Mouse (Mus musculus) thymus, postnatal 36 days (tissue): ENCODE data around the gene Col7a1.

ENCODE experiments used
- DNase-seq, 2 experiments: peaks; one replicate each; pipeline ENCODE4 v3.0.0; 2022; ENCODE audit warnings: mixed read lengths in 2 of 2

Col7a1 gene

DNA sequence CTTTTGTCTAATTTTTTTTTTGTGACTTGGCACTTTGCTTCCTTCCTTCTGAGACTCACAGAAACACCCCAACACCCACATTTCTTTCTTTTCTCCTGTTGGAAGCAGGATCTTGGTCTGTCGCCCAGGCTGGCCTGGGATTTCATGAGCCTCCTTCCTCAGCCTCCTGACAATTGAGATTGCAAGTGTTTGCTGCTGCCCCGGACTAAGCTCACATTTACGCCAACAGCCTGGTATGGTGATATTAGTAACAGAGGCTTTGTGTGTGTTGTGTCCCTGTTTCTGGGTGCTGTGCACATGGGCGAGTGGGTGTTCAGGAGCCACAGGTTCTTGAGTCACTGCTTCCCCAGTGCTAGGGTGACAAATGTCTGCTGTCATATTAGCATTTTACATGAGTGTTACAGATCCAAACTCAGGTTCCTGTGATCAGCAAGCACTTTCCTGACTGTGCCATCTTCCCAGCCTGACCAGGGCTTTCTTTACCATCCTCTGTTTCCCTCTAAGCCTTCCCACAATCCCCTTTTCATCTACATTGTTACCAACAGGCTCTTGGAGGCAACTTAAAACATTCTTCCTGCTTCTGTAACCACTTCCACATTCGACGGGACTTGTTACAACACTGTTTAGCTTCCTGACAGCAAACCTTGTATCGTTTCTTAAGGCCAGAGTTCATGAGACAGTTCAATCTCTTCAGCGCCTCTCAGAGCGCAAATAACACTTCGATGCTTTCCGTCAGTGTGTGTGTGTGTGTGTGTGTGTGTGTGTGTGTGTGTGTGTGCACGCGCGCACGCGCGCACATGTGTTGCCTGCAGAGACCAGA, 69.7 kb downstream of the Col7a1 start:
- no peak for DNase-seq

GRCm38 (mm10) chr9:109027521-109027920, 74.1 kb downstream of the Col7a1 start:
- no peak for DNase-seq

DNA sequence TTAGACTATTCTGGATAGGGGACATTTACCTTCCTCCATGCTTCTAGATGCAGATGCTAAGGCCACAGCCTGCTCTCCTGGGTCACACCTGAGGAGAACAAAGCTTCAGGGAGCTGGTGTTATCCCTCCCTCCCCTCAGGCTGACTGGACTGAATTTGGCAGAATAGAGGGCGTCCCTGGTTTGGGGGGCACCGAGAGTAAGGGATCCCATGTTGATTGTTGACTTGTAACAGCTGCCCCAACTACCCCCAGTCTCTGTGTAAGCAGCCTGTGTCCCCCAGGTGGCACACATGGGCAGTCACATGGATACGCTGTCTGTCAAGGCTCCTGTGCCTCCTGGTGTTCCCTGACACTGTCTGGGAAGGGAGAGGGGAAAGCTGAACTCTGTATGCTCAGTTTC, 75.0 kb downstream of the Col7a1 start:
- no peak for DNase-seq

DNA sequence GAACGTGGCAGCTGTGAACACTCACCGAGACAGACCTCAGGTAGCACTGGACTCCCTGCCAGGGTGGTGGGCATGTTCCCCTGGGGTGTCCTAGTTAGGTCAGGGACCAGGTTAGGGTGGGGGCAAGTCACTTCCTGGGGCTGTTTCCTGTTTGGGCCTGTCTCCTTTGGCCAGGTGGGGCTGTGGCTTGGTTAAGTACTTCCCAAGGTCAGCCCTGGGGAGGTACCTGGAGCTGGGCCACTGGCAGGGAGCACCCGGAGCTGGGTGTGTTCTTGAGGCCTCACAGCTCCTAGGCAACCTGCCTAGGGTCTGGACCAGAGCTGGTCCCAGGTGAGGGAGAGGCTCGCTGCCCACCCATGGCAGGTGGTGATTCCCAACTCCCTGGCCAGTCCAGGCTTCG, 75.5 kb downstream of the Col7a1 start:
- no peak for DNase-seq

DNA sequence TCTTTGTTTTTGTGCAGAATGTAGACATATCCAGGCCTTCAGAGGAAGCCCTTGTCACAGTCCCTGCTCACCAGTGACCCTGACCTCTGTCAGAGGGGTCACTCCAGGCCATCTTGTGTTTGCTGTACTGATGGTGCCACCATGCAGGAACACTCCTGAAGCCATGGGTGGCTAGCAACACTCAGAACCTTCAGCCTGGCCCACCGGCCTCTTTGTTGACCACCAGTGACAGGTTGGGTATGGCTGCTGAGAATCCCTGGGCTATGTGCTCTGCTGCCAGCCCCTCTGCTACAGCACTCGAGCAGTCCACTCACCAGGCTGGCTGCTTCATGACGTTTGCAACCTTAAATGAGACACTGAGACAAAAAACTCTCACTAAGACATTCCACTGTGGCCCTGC, 76.9 kb downstream of the Col7a1 start:
- no peak for DNase-seq

DNA sequence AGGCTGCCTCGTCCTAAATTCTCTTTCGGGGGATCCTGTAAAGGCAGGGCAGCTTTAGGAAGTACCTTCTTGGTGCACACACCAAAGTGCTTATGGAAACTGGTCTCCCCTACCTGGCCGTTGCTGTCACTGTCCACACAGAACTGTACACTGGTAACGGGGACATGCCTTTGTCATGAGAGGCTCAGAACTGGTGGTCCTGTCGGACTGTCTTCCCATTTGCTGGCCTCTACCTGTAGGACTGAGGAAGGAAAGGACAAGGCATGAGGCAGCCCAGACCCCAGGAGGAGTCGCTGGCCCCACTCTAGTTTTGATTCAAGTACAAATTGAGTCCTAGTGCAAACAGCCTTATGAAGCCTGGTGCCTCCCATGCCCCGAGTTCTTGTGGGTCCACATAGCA, 77.6 kb downstream of the Col7a1 start:
- DNase-seq = no peak

DNA sequence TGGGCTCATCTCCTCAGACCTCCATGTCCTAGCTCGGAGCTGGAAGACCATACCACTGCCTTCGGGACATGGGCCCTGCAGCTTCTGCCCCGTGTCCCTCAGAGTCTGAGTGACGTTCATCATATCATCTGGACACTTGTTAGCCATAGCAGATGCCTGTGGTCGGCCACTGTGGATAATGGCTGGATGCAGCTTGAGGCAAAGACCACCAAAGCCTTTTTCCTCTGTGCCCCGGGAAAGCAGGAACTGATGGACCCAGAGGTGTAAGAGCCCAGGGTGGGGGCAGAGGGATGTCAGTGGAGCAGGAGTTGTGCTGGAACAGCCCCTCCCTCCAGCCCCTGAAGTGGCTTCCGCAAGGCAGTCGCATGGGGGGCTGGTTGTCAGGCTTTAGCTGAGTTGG, 78.3 kb downstream of the Col7a1 start:
- no peak for DNase-seq

DNA sequence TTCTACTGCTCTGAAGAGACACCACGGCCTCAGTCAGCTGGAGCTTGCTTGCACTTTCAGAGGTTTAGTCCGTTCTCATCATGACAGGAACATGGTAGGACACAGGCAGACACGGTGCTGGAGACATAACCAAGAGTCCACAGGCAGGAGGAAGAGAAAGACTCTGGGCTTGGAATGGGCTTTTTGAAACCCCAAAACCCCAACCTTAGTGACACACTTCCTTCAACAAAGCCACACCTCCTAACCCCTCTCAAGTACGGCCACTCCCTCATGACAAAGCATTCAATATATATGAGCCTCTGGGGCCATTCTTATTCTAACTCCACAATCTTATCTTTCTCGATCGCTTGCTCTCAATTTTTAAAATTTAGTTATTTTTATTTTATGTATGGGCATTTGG, 79.0 kb downstream of the Col7a1 start:
- DNase-seq = no peak
